Mouse (Mus musculus) heart, postnatal 0 days (tissue): ENCODE results near the gene Hnrnpab. TPM values are rescaled to one million over a fixed set of nuclear protein-coding genes. Genes with fewer than 3 reads are reported as not detected.
A peak's percentile ranks its signal among the peaks of the same experiment; 100 is the strongest.

Experiments
- ATAC-seq: fragments of 200-750 bp; cut with Nextera tagmentation; 2 replicates; pipeline ENCODE4 v1.8.0; 2017; ENCODE audit warnings: low read depth, moderate number of reproducible peaks, moderate library complexity; ENCODE audit not compliant: insufficient read depth
- DNase-seq: peaks from one replicate; pipeline ENCODE4 v3.0.0-alpha.2; 2016; ENCODE audit warnings: low spot score
- H3K27ac ChIP-seq: fragments of 300-500 bp; sonication (generic); 2 replicates; pipeline ENCODE4 v1.5.1; 2014; ENCODE audit warnings: low read depth, mild to moderate bottlenecking
- H3K27me3 ChIP-seq: fragments of 300-500 bp; sonication (generic); 2 replicates; pipeline ENCODE4 v1.6.1; 2014; ENCODE audit warnings: low read length, mixed read lengths; ENCODE audit not compliant: control insufficient read depth, insufficient read depth
- H3K36me3 ChIP-seq: fragments of 300-500 bp; sonication (generic); replicated peaks from 2 replicates; pipeline ENCODE4 v1.6.1; 2014; ENCODE audit warnings: low read length, mixed read lengths; ENCODE audit not compliant: control insufficient read depth, insufficient read depth
- H3K4me1 ChIP-seq: fragments of 300-500 bp; sonication (generic); 2 replicates; pipeline ENCODE4 v1.6.1; 2014; ENCODE audit warnings: antibody characterized with exemption; ENCODE audit not compliant: control insufficient read depth, insufficient read depth
- H3K4me2 ChIP-seq: fragments of 300-500 bp; sonication (generic); 2 replicates; pipeline ENCODE4 v1.6.1; 2014; ENCODE audit warnings: low read depth, mild to moderate bottlenecking, low read length, moderate library complexity
- H3K4me3 ChIP-seq: fragments of 300-500 bp; sonication (generic); 2 replicates; pipeline ENCODE4 v1.5.1; 2014; ENCODE audit warnings: low read depth, low read length
- H3K9ac ChIP-seq: fragments of 300-500 bp; sonication (generic); replicated peaks from 2 replicates; pipeline ENCODE4 v1.6.1; 2014; ENCODE audit warnings: low read depth, low read length, mixed read lengths
- H3K9me3 ChIP-seq: fragments of 300-500 bp; sonication (generic); replicated peaks from 2 replicates; pipeline ENCODE4 v1.6.1; 2016; ENCODE audit warnings: low read length; ENCODE audit not compliant: control insufficient read depth
- CTCF ChIP-seq: IDR thresholded peaks from 2 replicates; pipeline ENCODE4 v1.5.1; 2016; ENCODE audit warnings: antibody characterized with exemption, control low read depth, low read depth
- EP300 ChIP-seq: IDR thresholded peaks from 2 replicates; pipeline ENCODE4 v1.6.1; 2016; ENCODE audit warnings: antibody characterized with exemption, low read depth
- WGBS: fragments of 180-500 bp; shearing (Covaris S2); extraction: QIAGEN DNeasy Blood & Tissue Kit; methylation state at CpG from one replicate; pipeline ENCODE4 v1.1.7; 2014; 5-methylcytosine and 5-hydroxymethylcytosine counted together
- polyA plus RNA-seq: library from polyadenylated mRNA; unstranded; fragments of >200 nt; fragmentation: Nextera tagmentation; extraction: Ambion mirVana; gene quantifications from 2 replicates; pipeline ENCODE4 v1.2.1, GENCODE M21; 2015
- total RNA-seq: library from RNA; depleted of rRNA; stranded (reverse); fragments of >200 nt; gene quantifications from 2 replicates; pipeline ENCODE4 v1.2.3, GENCODE M21; 2014; ENCODE audit warnings: low replicate concordance

The Hnrnpab gene
- total and polyA plus RNA-seq, 2 experiments from 2014 or later = 136 to 159 TPM

- Histone ChIP-seq H3K4me2 (no peak overlapping the region), H3K4me1 (no peaks in the 10 kb centered on the region), H3K9me3 (no peaks in the 10 kb centered on the region), H3K27me3 (no peaks in the 10 kb centered on the region), H3K9ac (no peak overlapping the region), H3K4me3 (no peak overlapping the region), H3K36me3 (no peaks in the 10 kb centered on the region), H3K27ac (no peak overlapping the region)
- WGBS = 79% methylated on average over 4 of the region's 4 CpGs
- ATAC-seq (no peak), DNase-seq (no peak)
- TF ChIP-seq CTCF (no peak), EP300 (no peak)
These were observed 30.2 kb downstream of the Hnrnpab start for GRCm38 (mm10) chr11:51576454-51576853.

GRCm38 (mm10) chr11:51568801-51569200 is 37.8 kb downstream of the Hnrnpab start:
- no peak overlapping the region for H3K4me3 ChIP-seq
- TF ChIP-seq CTCF (no peak), EP300 (no peak)
- no peak for DNase-seq
- H3K4me2 ChIP-seq = no peak overlapping the region
- H3K36me3 ChIP-seq = no peaks in the 10 kb centered on the region
- H3K27ac ChIP-seq = no peak overlapping the region
- H3K27me3 ChIP-seq = no peaks in the 10 kb centered on the region
- ATAC-seq = no peak
- H3K4me1 ChIP-seq = no peaks in the 10 kb centered on the region
- H3K9me3 ChIP-seq = no peaks in the 10 kb centered on the region
- 85% methylated on average over 4 of the region's 4 CpGs for WGBS
- H3K9ac ChIP-seq = no peak overlapping the region

- Histone ChIP-seq H3K9me3 (no peaks in the 10 kb centered on the region), H3K27ac (no peak overlapping the region), H3K4me3 (no peak overlapping the region), H3K27me3 (no peaks in the 10 kb centered on the region), H3K4me1 (no peaks in the 10 kb centered on the region), H3K9ac (no peak overlapping the region), H3K4me2 (no peak overlapping the region), H3K36me3 (no peaks in the 10 kb centered on the region)
- DNase-seq (no peak), ATAC-seq (no peak)
- WGBS = 90% methylated on average over 6 of the region's 6 CpGs
- no peak for TF ChIP-seq EP300
- 0 out of 2 replicates have a peak, but pooled peaks have one; percentile 5 for TF ChIP-seq CTCF
These were observed 40.7 kb downstream of the Hnrnpab start for GRCm38 (mm10) chr11:51565951-51566350.

- Histone ChIP-seq H3K9me3 (no peaks in the 10 kb centered on the region), H3K4me1 (no peaks in the 10 kb centered on the region), H3K27me3 (no peaks in the 10 kb centered on the region), H3K4me3 (no peak overlapping the region), H3K9ac (no peak overlapping the region), H3K27ac (no peak overlapping the region), H3K4me2 (no peak overlapping the region), H3K36me3 (no peaks in the 10 kb centered on the region)
- TF ChIP-seq CTCF (no peak), EP300 (no peak)
- peak; percentile 27; the same call in 1 of the 2 replicates for ATAC-seq
- WGBS = 32% methylated on average over 3 of the region's 3 CpGs
- DNase-seq = no peak
These were observed 41.6 kb downstream of the Hnrnpab start for GRCm38 (mm10) chr11:51565062-51565461.

- H3K27me3 ChIP-seq = no peaks in the 10 kb centered on the region
- no peaks in the 10 kb centered on the region for H3K36me3 ChIP-seq
- H3K4me3 ChIP-seq = no peak overlapping the region
- no peak overlapping the region for H3K4me2 ChIP-seq
- no peak overlapping the region for H3K27ac ChIP-seq
- ATAC-seq (no peak), DNase-seq (no peak)
- H3K4me1 ChIP-seq = no peaks in the 10 kb centered on the region
- H3K9ac ChIP-seq = no peak overlapping the region
- H3K9me3 ChIP-seq = no peaks in the 10 kb centered on the region
- TF ChIP-seq EP300 (no peak), CTCF (no peak)
- 78% methylated on average over 1 of the region's 1 CpGs for WGBS
These were observed 43.4 kb downstream of the Hnrnpab start for GRCm38 (mm10) chr11:51563276-51563675.

GRCm38 (mm10) chr11:51555066-51555465 is 51.6 kb downstream of the Hnrnpab start:
- Histone ChIP-seq H3K9me3 (no peaks in the 10 kb centered on the region), H3K27me3 (no peaks in the 10 kb centered on the region), H3K4me2 (no peak overlapping the region), H3K4me3 (no peak overlapping the region), H3K27ac (no peak overlapping the region), H3K9ac (no peak overlapping the region), H3K36me3 (no peaks in the 10 kb centered on the region), H3K4me1 (no peaks in the 10 kb centered on the region)
- 69% methylated on average over 2 of the region's 2 CpGs for WGBS
- ATAC-seq (no peak), DNase-seq (no peak)
- no peak for TF ChIP-seq CTCF
- TF ChIP-seq EP300 = no peak
